Mouse (Mus musculus): ENCODE measurements around the gene Msrb3.

DNA sequence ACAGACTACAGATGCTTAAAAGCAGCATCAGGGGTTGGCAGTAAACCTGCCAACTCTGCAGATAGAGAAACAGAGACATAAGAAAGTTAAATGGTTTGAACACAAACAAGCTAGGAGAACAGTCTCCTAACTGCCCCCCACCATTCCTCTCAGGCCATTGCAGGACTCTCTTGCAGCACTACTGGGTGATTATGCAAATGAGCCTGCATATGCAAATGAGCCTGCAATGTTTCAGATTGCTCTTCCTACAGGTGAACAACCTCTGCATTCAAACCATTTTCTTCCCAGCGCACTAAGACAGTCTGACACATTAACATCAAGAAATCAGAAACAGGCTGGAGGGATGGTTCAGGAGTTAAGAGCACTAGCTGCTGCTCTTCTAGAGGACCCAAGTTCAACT, 8.3 kb downstream of the Msrb3 start:
- TF ChIP-seq CTCF (IDR thresholded peaks at IDR 0.05; ENCODE audit: low read depth) (no peak), EP300 (IDR thresholded peaks at IDR 0.05; ENCODE audit: low read depth) (no peak)

Measured in heart, postnatal 0 days (tissue).